Mouse (Mus musculus): ENCODE data around the gene Dgki.

DNA sequence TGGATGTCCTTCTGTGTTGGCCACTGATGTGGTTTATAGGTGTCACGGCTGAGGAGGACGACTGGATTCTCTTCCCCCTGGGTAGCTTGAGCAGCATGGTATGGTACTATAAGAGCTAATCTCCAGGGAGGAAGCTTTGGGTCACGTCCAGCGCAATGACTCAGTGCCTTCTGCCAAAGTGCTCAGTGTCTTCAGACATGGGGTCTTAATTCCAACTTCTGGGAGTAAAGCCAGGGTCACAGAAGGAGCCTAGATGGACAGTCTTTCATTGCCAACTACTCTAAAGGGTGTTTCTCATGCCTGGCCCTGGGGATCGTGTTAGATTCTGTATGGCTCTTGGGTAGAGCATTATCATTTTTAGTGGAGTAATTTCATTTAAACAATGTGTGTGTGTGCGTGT is 231.2 kb downstream of the Dgki start:
- TF ChIP-seq MXI1 (IDR thresholded peaks at IDR 0.05; ENCODE audit: low read depth, low read length) (no peak), USF1 (IDR thresholded peaks at IDR 0.05; ENCODE audit: low read depth, low read length) (no peak), ELF1 (IDR thresholded peaks at IDR 0.05; ENCODE audit: low read depth, low read length) (no peak), CTCF (IDR thresholded peaks at IDR 0.05 in 2 of 3, conservative IDR thresholded peaks at IDR 0.05 in 1 of 3; ENCODE audit: control insufficient read depth in 1 of 3, insufficient read depth in 1 of 3, low read depth in 2 of 3, low read length in 3 of 3, poor library complexity in 1 of 3, severe bottlenecking in 1 of 3) (no peak), GATA1 (IDR thresholded peaks at IDR 0.05; ENCODE audit: low read depth, low read length) (no peak), POLR2AphosphoS2 (IDR thresholded peaks at IDR 0.05; ENCODE audit: low read length) (no peak), EP300 (IDR thresholded peaks at IDR 0.05; ENCODE audit: low read depth in 1 of 2, low read length in 2 of 2) (no peak), POLR2A (IDR thresholded peaks at IDR 0.05; ENCODE audit: control insufficient read depth in 1 of 2, insufficient read depth in 1 of 2, low read depth in 1 of 2, low read length in 2 of 2, poor library complexity in 1 of 2) (no peak), CHD2 (IDR thresholded peaks at IDR 0.05; ENCODE audit: low read length) (no peak), MAZ (IDR thresholded peaks at IDR 0.05; ENCODE audit: low read depth, low read length) (no peak), BHLHE40 (IDR thresholded peaks at IDR 0.05; ENCODE audit: borderline replicate concordance, low read depth, low read length) (no peak)
